Mouse (Mus musculus): ENCODE measurements at regions not wholly inside any gene's neighbourhood (a gene's known extent, or its start where the extent isn't known, plus 50 kb on each side); places are given as distances from the start of the nearest gene placed in this dataset.

DNA sequence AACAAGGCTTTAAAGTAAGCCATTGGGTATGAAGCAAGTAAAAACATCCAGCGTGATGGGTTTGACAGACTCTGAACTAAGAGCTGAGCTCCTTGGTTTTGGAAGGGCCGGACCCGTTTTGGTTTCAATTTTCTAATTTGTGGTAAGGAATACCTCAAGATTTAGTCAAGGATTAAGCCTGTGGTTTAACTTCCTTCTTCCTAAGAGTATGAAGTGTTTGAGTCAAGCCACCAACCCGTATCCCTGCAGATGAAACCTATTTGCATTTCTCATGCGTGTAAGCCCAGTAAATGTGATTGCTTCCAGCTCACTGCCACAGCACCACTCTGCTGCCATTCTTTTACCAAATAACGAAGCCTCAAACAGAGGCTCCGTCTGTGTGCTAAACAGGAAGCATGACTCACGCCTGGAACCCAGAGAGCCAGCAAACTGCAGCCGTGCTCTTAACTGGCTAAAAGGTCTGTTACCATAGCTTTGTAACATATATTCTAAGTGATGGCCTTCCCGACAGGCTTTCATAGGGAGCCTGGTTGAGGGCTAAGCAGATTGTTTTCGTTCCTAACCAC lies 149.7 kb downstream of the Etv1 start:
- DNase-seq, result peak; percentile 10 to 17

DNA sequence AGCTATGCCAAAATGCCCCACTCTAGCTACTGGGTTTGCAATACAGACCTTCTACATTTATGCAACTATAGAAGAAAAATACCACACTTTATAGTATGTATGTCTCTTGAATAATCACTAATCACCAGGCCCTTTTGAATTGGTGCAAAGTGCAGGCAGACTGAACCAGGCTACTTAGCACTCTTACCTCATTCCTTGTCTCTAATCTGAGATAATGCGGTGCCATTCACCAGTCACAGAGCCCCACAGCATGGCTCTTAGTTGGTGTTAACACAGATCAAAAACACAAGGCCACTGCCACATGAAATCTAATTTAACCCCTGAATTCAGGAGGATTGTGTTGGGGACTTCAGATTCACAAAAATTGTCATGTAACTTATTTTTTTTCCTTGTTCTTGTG lies 150.5 kb downstream of the Etv1 start:
- DNase-seq, result no peak

DNA sequence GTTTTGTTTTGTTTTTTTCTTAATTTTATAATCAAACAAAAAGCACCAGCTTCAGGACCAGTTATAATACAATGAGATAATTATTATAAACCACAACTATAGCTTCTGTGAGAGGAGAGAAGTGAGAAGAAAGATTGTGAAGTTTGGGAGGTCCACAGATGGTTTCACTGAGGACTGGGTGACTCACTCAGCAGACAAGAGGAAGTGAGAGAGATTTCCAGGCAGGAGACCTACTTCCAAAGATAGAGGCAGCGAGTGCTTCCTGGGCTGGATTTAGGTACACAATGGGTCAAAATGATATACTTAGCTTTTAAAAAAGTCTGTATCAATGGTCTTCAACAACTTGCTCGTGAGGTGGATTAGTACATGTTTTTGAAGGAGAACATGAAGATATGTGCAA lies 152.6 kb downstream of the Etv1 start:
- DNase-seq, result no peak

DNA sequence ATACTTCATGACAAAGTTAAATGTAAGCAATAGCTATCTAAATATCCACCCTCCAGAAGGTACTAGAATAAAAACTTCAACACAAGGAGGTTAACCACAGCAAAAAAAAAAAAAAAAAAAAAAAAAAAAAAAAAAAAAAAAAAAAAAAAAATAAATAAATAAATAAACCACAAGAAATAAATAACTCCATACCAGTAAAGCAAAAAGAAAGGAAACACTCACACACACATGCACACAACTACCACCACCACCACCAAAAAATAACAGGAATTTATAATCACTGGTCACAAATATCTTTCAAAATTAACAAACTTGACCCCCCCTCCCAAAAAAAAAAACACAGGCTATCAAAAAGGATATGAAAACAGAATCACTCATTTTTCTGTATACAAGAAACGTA lies 180.4 kb downstream of the Etv1 start:
- no peak for DNase-seq

DNA sequence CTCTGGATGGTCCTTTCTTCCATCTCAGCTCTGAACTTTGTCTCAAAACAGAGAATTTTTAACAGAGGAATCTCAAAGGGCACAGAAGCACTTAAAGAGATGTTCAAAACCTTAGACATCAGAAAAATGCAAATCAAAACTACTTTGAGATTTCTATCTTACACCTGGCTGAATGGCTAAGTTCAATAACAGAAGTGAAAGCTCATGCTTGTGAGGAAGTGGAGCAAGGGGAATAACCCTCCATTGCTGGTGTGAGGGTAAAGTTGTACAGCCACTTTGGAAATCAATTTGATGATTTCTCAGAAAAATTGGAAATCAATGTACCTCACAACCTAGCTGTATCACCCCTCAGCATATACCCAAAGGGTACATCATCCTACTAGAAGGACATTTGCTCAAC lies 183.1 kb downstream of the Etv1 start:
- no peak for DNase-seq

DNA sequence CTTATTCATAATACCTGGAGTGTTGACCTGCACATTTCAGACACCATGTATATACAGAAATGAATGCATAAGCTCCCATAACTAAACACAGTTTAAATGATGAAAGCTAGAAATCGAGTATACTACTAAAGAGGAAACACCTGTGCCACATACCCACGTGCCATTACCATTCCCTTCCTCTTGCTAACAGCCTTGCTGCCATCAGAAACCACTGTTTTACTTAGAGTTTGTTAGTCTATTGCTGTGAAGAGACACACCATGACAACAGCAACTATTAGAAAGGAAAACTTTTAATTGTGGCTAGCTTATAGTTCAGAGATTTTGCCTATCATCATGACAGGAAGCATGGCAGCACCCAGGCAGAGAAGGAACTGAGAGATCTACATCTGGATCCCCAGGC lies 191.2 kb downstream of the Etv1 start:
- DNase-seq, result no peak

DNA sequence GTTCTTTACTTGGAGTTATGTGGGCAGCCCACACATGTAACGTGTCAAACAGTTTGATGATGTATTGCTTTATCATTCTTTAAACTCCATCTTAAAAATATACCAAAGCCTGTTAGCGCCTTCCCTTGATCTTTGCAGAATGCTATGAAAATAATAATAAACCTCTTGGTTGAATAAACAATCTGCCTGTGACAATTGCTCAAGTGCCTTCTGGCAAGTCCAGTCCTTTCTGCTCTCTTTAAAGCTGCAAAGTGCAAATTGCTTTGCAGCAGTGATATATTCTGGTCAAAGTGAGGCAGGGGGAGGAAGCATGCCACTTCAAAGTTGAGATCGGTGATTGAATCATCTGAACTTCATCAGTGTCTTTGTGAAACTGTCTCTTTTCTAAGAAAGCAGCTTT lies 193.0 kb downstream of the Etv1 start:
- DNase-seq, result no peak

DNA sequence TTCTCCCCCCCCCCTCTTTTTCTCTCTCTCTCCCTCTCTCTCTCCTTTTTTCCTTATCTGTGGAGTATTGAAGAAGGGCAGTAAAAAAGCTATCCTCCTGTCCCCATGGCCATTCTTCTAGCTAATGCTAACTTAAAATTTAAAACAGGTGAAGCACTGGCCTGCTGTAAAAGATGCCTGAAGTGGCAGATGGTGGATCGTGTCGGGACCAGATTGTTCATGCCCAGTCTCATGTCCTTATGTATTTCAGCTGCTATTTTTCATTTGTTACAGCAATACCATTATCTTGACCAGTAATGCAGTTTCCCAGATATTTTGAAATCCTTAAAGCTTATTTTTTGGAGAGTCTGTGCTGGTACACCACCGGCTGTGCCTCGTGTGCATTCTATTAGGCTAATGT lies 196.3 kb downstream of the Etv1 start:
- DNase-seq, result no peak

DNA sequence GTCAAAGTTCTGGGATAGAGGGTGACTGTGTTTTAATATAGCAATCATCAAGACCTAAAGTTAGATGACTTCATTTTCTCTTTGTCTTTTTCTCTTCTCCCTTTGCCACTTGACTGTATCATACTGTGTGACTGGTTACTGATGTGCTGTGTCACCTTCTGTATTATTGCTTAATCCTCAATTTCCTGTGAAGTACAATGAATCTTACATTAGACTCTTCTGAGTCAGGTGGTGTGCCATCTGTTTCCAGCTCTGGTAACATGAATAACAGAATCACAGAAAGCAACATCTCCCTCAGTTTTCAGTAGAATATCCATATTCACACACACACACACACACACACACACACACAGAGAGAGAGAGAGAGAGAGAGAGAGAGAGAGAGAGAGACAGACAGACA lies 203.2 kb downstream of the Etv1 start:
- no peak for DNase-seq

DNA sequence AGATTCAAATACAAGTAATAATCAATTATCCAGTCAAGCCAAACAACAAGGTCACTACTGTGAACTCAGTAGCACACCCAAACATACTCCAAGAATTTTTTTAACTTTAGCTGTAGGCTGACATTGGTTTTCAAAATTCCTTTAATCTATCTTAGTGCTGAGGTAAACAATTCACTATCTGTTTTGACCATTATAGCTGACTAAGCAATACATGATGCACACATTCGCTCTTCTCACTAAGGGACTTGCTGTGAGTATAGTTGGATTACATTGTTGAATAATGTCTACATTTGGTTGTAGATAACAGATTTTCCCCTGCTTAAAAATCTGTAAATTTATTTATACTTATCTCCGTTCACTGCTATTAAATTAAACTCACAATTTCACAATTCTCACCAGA lies 206.7 kb downstream of the Etv1 start:
- DNase-seq, result no peak

DNA sequence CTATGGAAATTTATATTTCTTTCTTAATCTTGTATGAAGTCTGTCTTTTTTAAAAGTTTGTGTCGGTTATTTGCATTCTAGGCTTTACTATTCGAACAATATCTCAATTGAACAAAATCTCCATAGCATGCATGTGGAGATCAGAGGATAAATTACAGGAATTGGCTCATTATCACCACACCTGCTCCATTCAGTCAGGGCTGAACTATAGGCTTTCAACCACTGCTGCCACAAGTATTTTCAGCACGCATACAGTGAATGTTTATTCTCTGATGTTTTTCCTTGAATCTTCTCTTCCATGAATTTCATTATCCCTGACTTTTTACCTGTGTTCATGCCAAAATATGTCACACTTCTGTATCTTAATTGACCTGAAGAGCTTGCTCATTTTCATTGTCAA lies 207.2 kb downstream of the Etv1 start:
- no peak for DNase-seq

DNA sequence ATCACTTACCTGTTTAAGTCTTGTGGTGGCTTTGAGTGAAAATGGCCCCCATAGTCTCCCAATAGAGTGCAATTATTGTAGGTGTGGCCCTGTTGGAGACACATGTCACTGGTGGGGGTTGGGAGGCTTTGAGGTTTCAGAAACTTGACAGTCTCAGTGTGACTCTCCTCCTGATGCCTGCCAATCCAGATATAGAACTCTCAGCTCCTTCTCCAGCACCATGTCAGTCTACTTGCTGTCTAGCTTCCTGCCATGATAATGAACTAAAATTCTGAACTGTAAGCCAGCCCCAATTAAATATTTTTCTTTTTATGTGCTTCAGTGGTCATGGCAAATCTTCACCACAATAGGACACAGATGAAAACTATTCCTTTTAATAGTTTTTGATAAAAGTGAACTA lies 208.1 kb downstream of the Etv1 start:
- DNase-seq, result no peak

DNA sequence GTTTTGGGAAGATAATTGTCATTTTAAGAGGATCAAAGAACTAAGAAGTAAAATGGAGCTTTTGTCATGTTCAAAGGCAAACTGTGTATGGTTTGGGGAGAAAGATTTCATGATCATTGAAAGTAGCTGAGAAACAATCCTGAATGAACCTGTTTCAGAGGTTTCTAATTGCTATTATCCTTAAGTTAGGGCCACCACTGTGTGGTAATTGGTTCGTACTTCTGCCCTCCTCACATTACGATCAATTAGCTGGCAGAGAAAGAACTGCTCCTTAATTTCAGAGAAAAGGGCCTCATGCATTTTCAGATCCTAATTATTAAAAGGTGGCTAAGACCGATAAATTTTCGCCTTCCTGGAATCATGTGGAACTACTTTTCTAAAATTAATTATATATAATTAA lies 208.6 kb downstream of the Etv1 start:
- no peak for DNase-seq

DNA sequence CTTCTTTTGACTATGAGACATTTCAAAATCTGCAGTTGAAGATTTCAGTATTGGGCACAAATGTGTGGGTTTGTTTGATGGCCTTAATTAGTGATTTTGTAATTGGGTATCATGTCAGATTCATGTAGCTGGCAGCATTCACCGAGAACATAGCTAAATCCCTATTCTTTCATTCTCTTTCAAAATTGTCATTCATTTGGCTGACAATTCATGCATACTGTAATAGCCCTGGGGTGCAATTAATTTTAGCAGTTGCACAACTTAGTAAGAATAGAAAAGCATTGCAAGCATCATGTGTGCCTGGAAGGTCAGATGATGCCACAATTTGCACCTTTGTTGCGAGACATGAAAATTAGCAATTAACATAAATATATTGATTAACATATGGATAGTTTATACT lies 248.0 kb downstream of the Etv1 start:
- DNase-seq, result no peak

DNA sequence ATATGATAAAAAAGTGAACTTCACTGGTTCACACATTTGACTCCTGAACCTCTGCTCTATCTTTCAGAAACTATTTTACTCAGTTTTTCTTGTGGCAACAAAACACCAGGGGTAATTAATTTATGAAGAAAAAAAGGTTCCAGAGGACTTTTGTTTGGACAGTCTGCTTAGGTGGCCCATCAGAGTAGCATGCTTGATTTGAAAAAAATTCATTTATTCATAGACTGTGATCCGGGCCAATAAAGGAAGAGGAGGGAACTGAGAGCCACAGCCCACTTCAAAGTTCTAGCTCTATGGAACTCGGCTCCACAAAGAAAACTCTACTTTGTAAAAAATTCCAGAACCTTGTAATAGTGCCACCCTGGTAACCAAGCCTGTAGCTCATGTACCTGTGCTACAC lies 248.8 kb downstream of the Etv1 start:
- no peak for DNase-seq

DNA sequence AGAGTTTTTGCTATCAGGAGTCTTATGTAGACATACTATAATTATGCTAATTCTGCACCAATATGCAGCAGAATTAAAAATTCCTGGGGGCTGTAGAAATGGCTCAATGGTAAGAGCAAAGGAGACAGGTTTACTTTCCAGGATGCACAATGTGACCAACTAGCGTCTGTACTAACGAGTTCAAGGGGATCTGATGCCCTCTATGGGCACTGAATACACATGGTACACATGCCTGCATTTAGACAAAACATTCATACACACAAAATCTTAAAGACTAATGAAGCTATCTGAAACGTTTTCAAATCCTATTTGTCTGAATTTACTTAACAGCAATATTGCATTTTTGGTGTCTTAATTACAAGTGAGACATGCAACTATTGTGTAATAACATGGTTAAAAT lies 254.8 kb downstream of the Etv1 start:
- no peak for DNase-seq

DNA sequence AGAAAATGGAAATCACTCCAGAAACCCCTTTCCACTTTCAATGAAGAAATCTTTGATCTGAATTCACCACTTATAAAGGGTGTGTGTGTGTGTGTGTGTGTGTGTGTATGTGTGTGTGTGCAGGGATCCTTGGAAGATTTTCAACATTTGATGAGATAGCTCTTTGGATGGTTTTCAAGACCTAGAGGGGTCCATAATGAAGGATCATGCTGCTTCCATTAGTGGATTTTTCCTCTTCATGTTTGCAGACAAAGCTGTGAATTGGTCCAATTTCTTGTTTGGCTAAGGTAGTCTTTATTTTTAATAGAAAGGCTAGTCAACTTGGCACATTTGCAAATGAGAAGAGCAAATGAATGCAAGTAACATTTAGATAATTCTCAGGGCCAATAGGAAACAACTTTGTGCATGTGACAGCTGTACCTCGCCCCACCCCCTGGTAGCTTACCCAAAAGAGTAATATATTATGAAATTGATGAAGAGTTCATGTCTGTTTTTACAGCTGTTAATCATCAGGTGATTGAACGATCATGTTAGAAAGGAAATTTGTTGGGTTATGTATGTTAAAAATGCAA lies 257.4 kb downstream of the Etv1 start:
- no peak for DNase-seq

DNA sequence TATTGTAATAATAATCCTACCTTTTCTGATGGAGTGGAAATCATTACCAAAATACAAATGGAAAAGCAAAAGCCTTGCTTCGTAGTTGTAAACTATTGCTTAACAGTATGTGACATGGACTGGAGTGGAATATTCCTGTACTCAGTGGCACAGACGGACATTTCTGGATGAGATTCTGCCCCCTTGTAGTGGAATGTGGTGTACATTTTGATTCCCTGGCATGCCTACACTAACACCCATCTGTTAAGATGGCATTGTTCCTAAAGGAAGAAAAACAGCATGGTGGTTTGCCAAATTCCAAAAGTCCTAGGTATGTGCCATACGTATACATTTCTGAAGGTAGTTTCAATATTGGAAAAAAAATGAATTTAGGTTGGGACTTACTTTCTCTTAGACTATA lies 258.9 kb downstream of the Etv1 start:
- no peak for DNase-seq

DNA sequence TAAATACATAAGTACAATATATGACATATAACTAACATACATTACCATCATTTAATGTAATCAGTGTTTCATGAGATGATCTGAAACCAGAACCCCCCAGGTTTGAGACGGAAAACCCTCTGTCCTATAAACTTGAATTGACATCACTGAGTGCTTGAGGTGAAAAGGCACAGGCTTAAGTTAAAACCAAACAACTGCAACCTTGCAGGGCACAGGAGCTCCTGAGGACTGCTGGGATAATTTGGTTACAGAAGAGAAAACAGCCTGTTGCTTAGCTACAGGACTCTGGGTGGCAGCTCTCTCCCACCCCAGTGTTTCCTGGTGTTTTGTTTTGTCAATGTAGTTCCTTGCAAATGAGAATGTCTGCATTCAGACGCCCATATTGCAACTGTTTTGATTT lies 259.5 kb downstream of the Etv1 start:
- DNase-seq, result no peak

DNA sequence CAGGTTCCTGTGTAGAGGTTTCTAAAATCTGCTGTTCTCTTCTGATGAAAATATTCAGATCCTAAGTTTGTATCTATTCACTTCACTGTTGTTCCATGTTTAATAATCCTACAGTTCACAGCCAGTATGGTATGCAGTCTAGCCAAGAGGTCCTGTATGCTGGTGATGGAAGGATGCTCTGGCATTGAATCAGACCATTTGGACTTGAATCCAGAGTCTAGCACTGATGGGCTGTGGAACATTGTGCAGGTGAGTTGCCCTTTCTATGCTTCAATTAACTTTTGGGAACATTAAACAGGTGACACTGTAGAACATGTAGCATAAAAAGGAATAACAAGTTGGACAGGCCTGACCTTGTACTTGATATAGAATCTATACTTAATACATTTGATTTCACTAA lies 267.9 kb downstream of the Etv1 start:
- no peak for DNase-seq

DNA sequence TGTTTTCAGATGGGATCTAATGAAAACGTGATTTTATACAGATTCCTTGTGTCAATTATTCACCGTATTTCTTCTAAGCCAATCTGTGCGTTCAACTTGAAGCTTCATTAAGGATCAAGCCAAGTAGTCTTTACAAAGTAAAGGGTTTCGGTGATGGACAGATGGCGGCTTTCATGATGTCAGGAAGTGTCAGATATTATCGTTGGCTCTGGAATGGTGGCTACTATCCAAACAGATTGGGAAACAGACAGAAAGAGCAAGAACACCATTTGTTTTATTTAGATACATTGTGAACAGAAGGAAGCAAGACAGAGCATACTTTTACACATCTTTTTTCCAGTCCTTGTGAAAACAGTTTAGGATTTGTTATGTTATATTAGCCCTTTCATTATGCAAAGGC lies 269.3 kb downstream of the Etv1 start:
- DNase-seq, result no peak

DNA sequence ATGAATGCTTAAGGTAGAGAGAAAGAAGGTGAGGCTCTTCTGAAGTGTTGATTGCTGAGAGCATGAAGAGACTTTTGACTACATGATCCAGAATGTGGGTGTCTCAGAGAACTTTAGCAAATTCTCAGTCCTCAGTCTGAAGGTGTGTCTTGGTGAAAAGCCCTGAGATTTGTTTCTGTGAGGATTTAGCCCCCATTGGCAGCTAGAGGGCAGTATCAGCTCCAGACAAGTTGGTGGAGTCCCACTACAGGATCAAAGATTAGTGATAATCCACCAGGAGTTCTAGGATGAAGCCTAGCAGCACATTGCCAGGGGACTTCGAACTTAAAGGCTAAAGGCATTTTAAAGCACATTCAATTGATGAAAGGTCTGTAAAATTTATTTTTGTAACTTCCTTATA lies 269.8 kb downstream of the Etv1 start:
- DNase-seq, result no peak

DNA sequence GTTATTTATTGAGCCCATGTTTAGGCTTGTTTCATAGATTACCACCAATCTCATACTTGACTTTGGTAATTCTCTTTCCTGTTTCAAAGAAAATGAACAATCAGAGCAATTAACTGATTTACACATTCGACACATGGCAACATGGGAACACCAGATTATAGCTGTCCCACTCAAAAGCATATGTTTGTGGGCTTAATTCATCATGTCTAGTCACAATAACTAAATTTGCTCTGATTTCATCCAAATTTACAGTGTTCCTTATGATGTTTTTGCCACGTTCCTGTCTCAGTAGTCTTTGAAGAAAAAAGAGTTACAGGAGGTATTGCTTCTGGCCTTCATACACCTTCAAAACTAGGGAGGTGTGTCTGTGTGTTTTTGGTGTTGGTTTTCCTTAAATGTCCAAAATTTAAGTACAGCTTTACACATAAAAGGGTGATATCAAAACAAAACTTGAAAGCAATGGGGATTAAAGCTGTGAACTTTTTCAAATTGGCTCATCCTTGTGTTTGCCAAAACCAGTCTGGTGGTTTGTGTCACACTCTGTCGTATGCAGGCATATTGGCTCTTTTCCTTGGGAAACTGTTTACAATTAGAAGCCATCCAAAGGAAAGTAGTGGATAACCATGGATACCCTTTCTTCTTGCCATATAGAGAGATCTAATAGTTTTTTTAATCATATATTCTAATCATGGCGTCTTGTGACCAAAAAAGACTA lies 291.3 kb downstream of the Etv1 start:
- no peak for DNase-seq

DNA sequence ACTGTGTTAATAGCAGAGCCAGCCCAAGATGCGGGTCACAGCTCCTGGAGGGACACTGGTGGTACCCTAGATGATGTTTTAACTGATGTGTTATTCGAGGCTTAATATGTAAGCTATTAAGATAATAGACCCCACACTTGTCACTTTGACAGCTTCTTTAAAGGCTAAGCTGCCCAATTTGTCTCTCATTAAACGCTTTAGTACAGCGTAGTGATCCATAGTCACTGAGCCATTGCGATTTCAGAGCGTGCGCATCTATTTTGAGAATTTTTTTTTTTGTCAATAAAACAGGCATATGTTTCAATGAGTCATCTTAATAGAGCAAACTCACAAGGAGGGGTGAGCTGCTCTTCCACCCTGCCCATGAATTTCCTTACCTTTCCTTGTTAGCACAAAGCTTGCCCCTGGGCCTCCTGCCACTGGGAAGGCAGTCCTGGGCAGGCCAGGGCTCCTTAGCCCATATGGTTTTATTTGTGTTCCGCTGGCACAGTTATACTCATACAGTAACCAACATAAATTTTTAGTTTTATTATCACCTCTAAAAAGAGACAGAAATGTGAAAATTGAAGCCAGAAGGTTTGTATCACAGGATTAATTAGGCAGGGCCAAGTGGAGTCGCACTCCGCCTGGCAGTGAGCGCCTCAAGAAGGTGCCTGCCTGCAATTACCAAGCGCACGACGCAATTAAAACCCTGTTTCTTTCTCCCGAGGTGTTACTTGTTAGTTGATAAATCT lies 294.3 kb downstream of the Etv1 start:
- DNase-seq, result no peak
